Mouse (Mus musculus): ENCODE data around the gene Pnkp. TPM values are rescaled to one million over a fixed set of nuclear protein-coding genes. Genes with fewer than 3 reads are reported as not detected.

Gene Pnkp
- polyA plus RNA-seq (2014; fragmentation: Illumina TruSeq; extraction: RNeasy Lipid Tissue Mini Kit (QIAGEN cat#74804)): not detected

GRCm38 (mm10) chr7:44857042-44857552, at the start of gene Pnkp:
Gene Pnkp, plus strand, starts transcription at chr7:44857139.

GRCm38 (mm10) chr7:44815721-44816469, 41.0 kb upstream of the Pnkp start, which contains the start of the genes Nup62 and Il4i1:
Gene Nup62, plus strand, starts transcription at chr7:44816088.
Gene Il4i1, plus strand, starts transcription at chr7:44816387.

GRCm38 (mm10) chr7:44816470-44817021, 40.4 kb upstream of the Pnkp start, which contains the start of gene Atf5:
Gene Atf5, minus strand, starts transcription at chr7:44816658.

GRCm38 (mm10) chr7:44848561-44849415, 8.2 kb upstream of the Pnkp start, which contains the start of the genes Akt1s1 and Tbc1d17:
Gene Akt1s1, plus strand, starts transcription at chr7:44848991.
Gene Tbc1d17, minus strand, starts transcription at chr7:44849079.

GRCm38 (mm10) chr7:44869697-44870528, 13.0 kb downstream of the Pnkp start, which contains the start of gene Ptov1:
Gene Ptov1, minus strand, starts transcription at chr7:44869788.

GRCm38 (mm10) chr7:44892276-44892921, 35.5 kb downstream of the Pnkp start, which contains the start of gene Med25:
Gene Med25, minus strand, starts transcription at chr7:44892712.

GRCm38 (mm10) chr7:44895593-44896434, 38.9 kb downstream of the Pnkp start, which contains the start of gene Fuz:
Gene Fuz, plus strand, starts transcription at chr7:44896079.

Other genes starting within 250 kb of the Pnkp start
- not detected for gene Myh14, start 186.3 kb upstream of the Pnkp start, polyA plus RNA-seq (2014; fragmentation: Illumina TruSeq; extraction: RNeasy Lipid Tissue Mini Kit (QIAGEN cat#74804))
- gene Izumo2, start 148.4 kb upstream of the Pnkp start, polyA plus RNA-seq (2014; fragmentation: Illumina TruSeq; extraction: RNeasy Lipid Tissue Mini Kit (QIAGEN cat#74804)): not detected
- gene Vrk3, start 108.7 kb upstream of the Pnkp start, polyA plus RNA-seq (2014; fragmentation: Illumina TruSeq; extraction: RNeasy Lipid Tissue Mini Kit (QIAGEN cat#74804)): 3.8 TPM
- 2.2 TPM for gene Zfp473, start 106.1 kb upstream of the Pnkp start, polyA plus RNA-seq (2014; fragmentation: Illumina TruSeq; extraction: RNeasy Lipid Tissue Mini Kit (QIAGEN cat#74804))
- 5.9 TPM for gene Nup62, start 41.1 kb upstream of the Pnkp start, polyA plus RNA-seq (2014; fragmentation: Illumina TruSeq; extraction: RNeasy Lipid Tissue Mini Kit (QIAGEN cat#74804))
- gene Il4i1, start 40.8 kb upstream of the Pnkp start, polyA plus RNA-seq (2014; fragmentation: Illumina TruSeq; extraction: RNeasy Lipid Tissue Mini Kit (QIAGEN cat#74804)): not detected
- 5.8 TPM for gene Atf5, start 40.5 kb upstream of the Pnkp start, polyA plus RNA-seq (2014; fragmentation: Illumina TruSeq; extraction: RNeasy Lipid Tissue Mini Kit (QIAGEN cat#74804))
- gene Akt1s1, start 8.1 kb upstream of the Pnkp start, polyA plus RNA-seq (2014; fragmentation: Illumina TruSeq; extraction: RNeasy Lipid Tissue Mini Kit (QIAGEN cat#74804)): 1.7 TPM
- gene Tbc1d17, start 8.1 kb upstream of the Pnkp start, polyA plus RNA-seq (2014; fragmentation: Illumina TruSeq; extraction: RNeasy Lipid Tissue Mini Kit (QIAGEN cat#74804)): 0.71 TPM
- not detected for gene Ptov1, start 12.6 kb downstream of the Pnkp start, polyA plus RNA-seq (2014; fragmentation: Illumina TruSeq; extraction: RNeasy Lipid Tissue Mini Kit (QIAGEN cat#74804))
- 2.5 TPM for gene Med25, start 35.6 kb downstream of the Pnkp start, polyA plus RNA-seq (2014; fragmentation: Illumina TruSeq; extraction: RNeasy Lipid Tissue Mini Kit (QIAGEN cat#74804))
- gene Fuz, start 38.9 kb downstream of the Pnkp start, polyA plus RNA-seq (2014; fragmentation: Illumina TruSeq; extraction: RNeasy Lipid Tissue Mini Kit (QIAGEN cat#74804)): 3.2 TPM
- 20.6 TPM for gene Ap2a1, start 72.4 kb downstream of the Pnkp start, polyA plus RNA-seq (2014; fragmentation: Illumina TruSeq; extraction: RNeasy Lipid Tissue Mini Kit (QIAGEN cat#74804))
- gene Tsks, start 86.1 kb downstream of the Pnkp start, polyA plus RNA-seq (2014; fragmentation: Illumina TruSeq; extraction: RNeasy Lipid Tissue Mini Kit (QIAGEN cat#74804)): not detected
- gene Cpt1c, start 117.7 kb downstream of the Pnkp start, polyA plus RNA-seq (2014; fragmentation: Illumina TruSeq; extraction: RNeasy Lipid Tissue Mini Kit (QIAGEN cat#74804)): 0.88 TPM
- gene Prmt1, start 129.4 kb downstream of the Pnkp start, polyA plus RNA-seq (2014; fragmentation: Illumina TruSeq; extraction: RNeasy Lipid Tissue Mini Kit (QIAGEN cat#74804)): 8.2 TPM
- gene Irf3, start 140.5 kb downstream of the Pnkp start, polyA plus RNA-seq (2014; fragmentation: Illumina TruSeq; extraction: RNeasy Lipid Tissue Mini Kit (QIAGEN cat#74804)): 8.4 TPM
- 2.0 TPM for gene Bcl2l12, start 141.6 kb downstream of the Pnkp start, polyA plus RNA-seq (2014; fragmentation: Illumina TruSeq; extraction: RNeasy Lipid Tissue Mini Kit (QIAGEN cat#74804))
- gene Scaf1, start 159.2 kb downstream of the Pnkp start, polyA plus RNA-seq (2014; fragmentation: Illumina TruSeq; extraction: RNeasy Lipid Tissue Mini Kit (QIAGEN cat#74804)): 2.2 TPM
- 4.0 TPM for gene Rras, start 160.8 kb downstream of the Pnkp start, polyA plus RNA-seq (2014; fragmentation: Illumina TruSeq; extraction: RNeasy Lipid Tissue Mini Kit (QIAGEN cat#74804))
- gene Prr12, start 195.7 kb downstream of the Pnkp start, polyA plus RNA-seq (2014; fragmentation: Illumina TruSeq; extraction: RNeasy Lipid Tissue Mini Kit (QIAGEN cat#74804)): 0.40 TPM
- gene Nosip, start 205.3 kb downstream of the Pnkp start, polyA plus RNA-seq (2014; fragmentation: Illumina TruSeq; extraction: RNeasy Lipid Tissue Mini Kit (QIAGEN cat#74804)): 9.1 TPM
- gene Prrg2, start 205.5 kb downstream of the Pnkp start, polyA plus RNA-seq (2014; fragmentation: Illumina TruSeq; extraction: RNeasy Lipid Tissue Mini Kit (QIAGEN cat#74804)): 4.7 TPM
- 0.31 TPM for gene Rcn3, start 235.1 kb downstream of the Pnkp start, polyA plus RNA-seq (2014; fragmentation: Illumina TruSeq; extraction: RNeasy Lipid Tissue Mini Kit (QIAGEN cat#74804))
- 14.4 TPM for gene Fcgrt, start 246.7 kb downstream of the Pnkp start, polyA plus RNA-seq (2014; fragmentation: Illumina TruSeq; extraction: RNeasy Lipid Tissue Mini Kit (QIAGEN cat#74804))

Measured in ovary, adult 10 weeks (tissue).